Mouse (Mus musculus): ENCODE results near the gene Pla2g2f. TPM values are rescaled to one million over a fixed set of nuclear protein-coding genes. Genes with fewer than 3 reads are reported as not detected.

Gene Pla2g2f
- polyA plus RNA-seq, 1 experiment from 2014 or later = not detected

DNA sequence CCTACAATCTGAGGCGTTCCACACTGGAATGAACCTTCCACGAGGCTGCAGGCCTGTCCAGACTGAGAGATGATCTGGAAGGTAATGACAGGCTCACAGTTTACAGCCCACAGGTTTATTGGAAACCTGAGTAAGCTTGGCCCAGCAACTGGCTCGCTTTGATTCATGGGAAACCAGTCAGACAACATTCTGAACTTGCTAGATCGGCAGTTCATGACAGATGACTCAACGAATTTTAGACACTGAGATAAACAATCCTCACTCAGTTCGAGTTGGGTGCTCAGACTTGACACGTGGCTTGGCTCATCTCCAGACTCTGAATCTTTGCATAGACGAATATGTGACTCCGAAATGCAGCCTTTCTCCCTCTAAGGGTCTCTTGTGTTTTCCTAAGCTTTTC is 35.2 kb upstream of the Pla2g2f start:
- no peaks in the 10 kb centered on the region for H3K27me3 ChIP-seq
- H3K36me3 ChIP-seq (replicated peaks) = no peaks in the 10 kb centered on the region
- no peak overlapping the region for H3K4me2 ChIP-seq
- H3K4me1 ChIP-seq (replicated peaks) = no peaks in the 10 kb centered on the region
- no peak overlapping the region for H3K4me3 ChIP-seq (replicated peaks)
- ATAC-seq (ENCODE audit: insufficient read depth) = no peak
- 31% methylated on average over 9 of the region's 9 CpGs for WGBS (ENCODE audit: insufficient replicate concordance)
- no peak overlapping the region for H3K9ac ChIP-seq
- H3K27ac ChIP-seq (replicated peaks) = no peak overlapping the region
- H3K9me3 ChIP-seq (replicated peaks) = no peaks in the 10 kb centered on the region

DNA sequence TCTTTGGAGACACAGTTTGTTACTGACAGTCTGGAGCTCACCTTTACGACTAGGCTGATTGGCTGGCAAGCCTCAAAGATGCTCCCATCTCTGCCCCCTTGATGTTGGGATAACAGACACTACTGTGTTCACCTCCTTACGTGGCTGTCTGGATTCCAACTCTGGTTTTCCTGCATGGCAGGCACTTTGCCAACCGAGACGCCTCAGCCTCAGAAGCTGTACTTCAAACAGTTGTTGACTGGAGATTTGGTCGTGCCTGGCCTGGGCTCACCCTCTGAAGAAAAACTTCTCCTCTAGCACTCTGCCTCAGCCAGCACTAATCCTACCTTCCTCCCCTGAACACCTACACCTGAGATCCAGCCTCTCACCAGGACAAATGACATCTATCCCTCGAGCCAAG is 34.0 kb upstream of the Pla2g2f start:
- no peak overlapping the region for H3K4me3 ChIP-seq (replicated peaks)
- H3K27ac ChIP-seq (replicated peaks) = no peak overlapping the region
- no peaks in the 10 kb centered on the region for H3K4me1 ChIP-seq (replicated peaks)
- H3K27me3 ChIP-seq = no peaks in the 10 kb centered on the region
- H3K9ac ChIP-seq = no peak overlapping the region
- no peak for ATAC-seq (ENCODE audit: insufficient read depth)
- H3K9me3 ChIP-seq (replicated peaks) = no peaks in the 10 kb centered on the region
- 46% methylated on average over 6 of the region's 6 CpGs for WGBS (ENCODE audit: insufficient replicate concordance)
- no peaks in the 10 kb centered on the region for H3K36me3 ChIP-seq (replicated peaks)
- H3K4me2 ChIP-seq = no peak overlapping the region

DNA sequence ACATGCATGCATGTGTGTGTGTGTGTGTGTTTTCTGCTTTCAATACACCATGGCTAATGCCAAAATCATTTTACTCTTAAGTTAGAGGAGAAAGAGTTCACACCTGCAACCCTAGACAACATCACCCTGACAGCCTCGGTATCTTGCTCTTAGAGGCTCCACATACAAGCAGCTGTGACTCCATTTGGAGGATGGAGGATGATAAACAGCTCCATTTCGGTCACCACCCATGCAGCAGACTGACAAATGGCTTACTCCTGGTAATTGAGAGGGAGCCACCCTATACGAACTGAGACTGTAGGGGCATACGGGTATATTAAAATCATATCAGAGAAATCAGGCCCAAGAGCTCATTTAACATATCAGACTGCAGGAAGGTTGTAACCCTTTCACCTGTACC is 31.0 kb upstream of the Pla2g2f start:
- H3K27ac ChIP-seq (replicated peaks) = no peak overlapping the region
- no peak overlapping the region for H3K4me3 ChIP-seq (replicated peaks)
- H3K9ac ChIP-seq = no peak overlapping the region
- no peaks in the 10 kb centered on the region for H3K27me3 ChIP-seq
- ATAC-seq (ENCODE audit: insufficient read depth) = no peak
- 51% methylated on average over 4 of the region's 4 CpGs for WGBS (ENCODE audit: insufficient replicate concordance)
- no peaks in the 10 kb centered on the region for H3K36me3 ChIP-seq (replicated peaks)
- H3K9me3 ChIP-seq (replicated peaks) = no peaks in the 10 kb centered on the region
- no peaks in the 10 kb centered on the region for H3K4me1 ChIP-seq (replicated peaks)
- no peak overlapping the region for H3K4me2 ChIP-seq

DNA sequence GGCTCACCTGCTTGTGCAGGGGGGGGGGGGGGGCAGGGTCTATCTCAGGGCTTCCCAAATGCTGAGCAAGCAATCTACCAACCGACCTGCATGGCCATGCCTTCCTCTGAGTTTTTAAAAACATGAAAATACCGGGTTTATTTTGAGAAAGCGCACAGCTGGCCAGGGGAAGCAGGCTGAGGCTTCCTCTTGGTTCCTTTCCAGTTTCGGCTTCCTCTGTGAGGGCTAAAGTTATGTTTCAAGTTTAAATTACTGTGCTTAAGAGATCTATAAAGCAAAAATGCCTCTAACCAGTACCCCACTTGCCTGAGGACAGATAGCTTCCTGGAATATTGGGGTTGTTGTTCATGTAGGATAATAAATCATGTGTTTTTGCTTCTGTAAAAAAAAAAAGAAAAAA is 28.7 kb upstream of the Pla2g2f start:
- Histone ChIP-seq H3K4me1 (replicated peaks) (no peaks in the 10 kb centered on the region), H3K9ac (no peak overlapping the region), H3K9me3 (replicated peaks) (no peaks in the 10 kb centered on the region), H3K4me3 (replicated peaks) (no peak overlapping the region), H3K4me2 (no peak overlapping the region), H3K27ac (replicated peaks) (no peak overlapping the region), H3K36me3 (replicated peaks) (no peaks in the 10 kb centered on the region), H3K27me3 (no peaks in the 10 kb centered on the region)
- WGBS (ENCODE audit: insufficient replicate concordance) = 34% methylated on average over 4 of the region's 4 CpGs
- ATAC-seq (ENCODE audit: insufficient read depth) = no peak

DNA sequence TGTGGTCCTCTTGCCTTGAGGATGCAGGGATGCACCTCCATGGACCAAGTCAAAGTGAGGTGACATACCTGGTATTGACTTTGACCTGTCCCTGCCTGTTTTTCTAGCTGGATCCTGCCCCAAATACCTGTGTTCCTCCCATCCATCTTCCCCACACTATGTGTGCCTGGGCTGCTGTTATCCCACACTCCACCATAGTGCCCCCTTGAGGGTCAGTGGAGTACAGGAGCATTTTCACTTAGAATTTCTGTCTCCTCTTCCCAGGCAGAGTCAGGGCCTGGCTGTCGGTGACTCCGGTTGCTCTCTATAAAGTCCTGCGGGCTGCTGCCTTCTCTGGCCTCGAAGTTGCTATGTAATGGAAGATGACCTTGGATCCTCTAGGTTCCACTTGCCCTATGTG is 28.3 kb upstream of the Pla2g2f start:
- WGBS (ENCODE audit: insufficient replicate concordance) = 55% methylated on average over 4 of the region's 4 CpGs
- Histone ChIP-seq H3K36me3 (replicated peaks) (no peaks in the 10 kb centered on the region), H3K4me1 (replicated peaks) (no peaks in the 10 kb centered on the region), H3K9ac (no peak overlapping the region), H3K9me3 (replicated peaks) (no peaks in the 10 kb centered on the region), H3K4me3 (replicated peaks) (no peak overlapping the region), H3K4me2 (no peak overlapping the region), H3K27me3 (no peaks in the 10 kb centered on the region), H3K27ac (replicated peaks) (no peak overlapping the region)
- ATAC-seq (ENCODE audit: insufficient read depth) = no peak

DNA sequence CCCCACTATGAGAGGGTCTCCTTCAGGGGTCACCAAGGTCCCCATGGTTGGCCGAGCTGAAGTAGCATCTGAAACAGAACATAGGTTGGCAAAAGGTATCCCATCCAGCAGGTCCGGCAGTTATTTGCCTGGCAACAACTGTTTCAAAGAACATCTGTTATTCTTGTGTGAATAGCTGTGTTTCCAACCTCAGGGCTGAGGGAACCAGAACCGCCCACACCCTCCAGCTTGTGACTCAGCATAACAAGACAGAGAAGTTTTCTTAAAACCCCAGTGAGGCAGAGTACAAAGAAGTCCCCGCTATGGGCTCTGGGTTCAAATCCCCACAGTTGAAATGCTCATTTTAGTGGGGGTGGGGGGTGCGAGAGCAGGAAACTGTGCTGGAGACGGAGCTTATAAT is 24.7 kb upstream of the Pla2g2f start:
- no peaks in the 10 kb centered on the region for H3K36me3 ChIP-seq (replicated peaks)
- no peaks in the 10 kb centered on the region for H3K4me1 ChIP-seq (replicated peaks)
- H3K4me2 ChIP-seq = no peak overlapping the region
- H3K27ac ChIP-seq (replicated peaks) = no peak overlapping the region
- 0 out of 2 replicates have a peak, but pooled peaks cover 4% of the 10 kb centered on the region for H3K27me3 ChIP-seq
- H3K9me3 ChIP-seq (replicated peaks) = no peaks in the 10 kb centered on the region
- no peak for ATAC-seq (ENCODE audit: insufficient read depth)
- no peak overlapping the region for H3K4me3 ChIP-seq (replicated peaks)
- H3K9ac ChIP-seq = no peak overlapping the region
- 60% methylated on average over 6 of the region's 6 CpGs for WGBS (ENCODE audit: insufficient replicate concordance)

DNA sequence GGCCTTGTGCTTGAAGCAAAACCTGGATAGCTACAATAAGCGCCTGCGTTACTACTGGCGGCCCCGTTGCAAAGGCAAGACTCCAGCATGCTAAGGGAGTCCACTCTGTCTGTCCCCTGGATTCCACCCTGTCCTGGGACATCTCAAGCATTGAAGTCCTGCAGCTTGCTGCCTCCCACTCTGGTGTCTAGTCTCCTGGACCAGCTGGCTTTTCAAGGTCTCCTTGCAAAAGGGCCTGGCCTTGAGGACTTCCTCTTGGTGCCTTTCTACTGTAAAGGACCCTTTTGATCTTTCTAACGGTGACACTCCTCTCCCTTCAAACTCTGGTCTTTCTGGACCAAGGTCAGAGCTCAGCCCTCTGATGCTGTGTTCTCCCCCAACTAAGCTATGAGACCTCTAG is 22.9 kb upstream of the Pla2g2f start:
- ATAC-seq (ENCODE audit: insufficient read depth) = no peak
- Histone ChIP-seq H3K4me1 (replicated peaks) (no peaks in the 10 kb centered on the region), H3K9ac (no peak overlapping the region)

DNA sequence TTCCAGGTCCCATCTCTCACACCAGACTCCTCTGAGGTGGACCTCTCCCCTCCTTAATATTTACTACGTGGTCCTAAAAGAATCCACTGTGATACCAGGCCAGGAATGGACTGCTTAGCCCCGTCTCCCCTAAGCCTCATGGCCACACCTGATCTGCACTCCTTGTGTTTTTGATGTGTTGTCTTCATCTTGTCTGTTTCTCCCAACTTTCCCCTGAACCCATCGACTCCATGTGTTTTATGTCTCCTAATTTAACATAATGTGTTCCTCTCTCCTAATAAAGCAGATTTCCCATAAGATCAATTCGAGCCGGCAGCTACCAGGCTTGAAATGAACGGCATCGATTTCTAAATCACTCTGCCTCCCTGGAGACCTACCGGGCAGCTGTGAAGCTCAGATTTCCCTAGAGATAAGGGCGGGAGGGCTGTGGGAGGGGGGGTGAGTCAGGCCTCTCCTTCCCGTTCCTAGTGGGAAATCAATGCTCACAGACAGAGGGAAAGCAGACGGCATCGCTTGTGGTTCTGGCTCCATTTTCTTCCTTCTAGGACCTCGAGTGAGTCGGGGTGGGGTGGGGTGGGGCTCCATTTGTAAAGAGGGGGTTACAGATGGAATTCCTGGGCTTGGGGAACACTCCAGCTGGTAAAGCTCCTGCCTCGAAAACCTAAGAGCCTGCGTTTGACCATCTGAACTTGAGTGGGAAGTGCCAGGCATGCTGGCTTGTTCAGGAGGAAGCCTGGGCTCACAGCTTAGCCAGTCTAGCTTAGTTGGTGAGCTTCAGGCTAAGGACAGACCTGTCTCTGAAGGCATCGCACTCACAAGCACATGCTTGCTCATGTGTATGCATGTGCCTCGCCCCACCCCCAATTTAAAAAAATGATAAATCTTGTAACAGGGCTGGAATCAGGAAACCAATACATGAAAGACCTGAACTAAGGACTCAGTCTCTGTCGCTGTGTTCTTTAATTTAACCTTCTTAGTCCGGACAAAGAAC is 20.3 kb upstream of the Pla2g2f start:
- ATAC-seq (ENCODE audit: insufficient read depth) = no peak
- Histone ChIP-seq H3K9me3 (replicated peaks) (no peaks in the 10 kb centered on the region), H3K36me3 (replicated peaks) (no peaks in the 10 kb centered on the region), H3K9ac (no peak overlapping the region), H3K4me3 (replicated peaks) (no peak overlapping the region), H3K4me1 (replicated peaks) (no peaks in the 10 kb centered on the region), H3K27me3 (0 out of 2 replicates have a peak, but pooled peaks cover 4% of the 10 kb centered on the region), H3K4me2 (no peak overlapping the region), H3K27ac (replicated peaks) (no peak overlapping the region)
- WGBS (ENCODE audit: insufficient replicate concordance) = 28% methylated on average over 20 of the region's 20 CpGs

More for the DNA sequence above, 22.9 kb upstream of the Pla2g2f start:
- no peak overlapping the region for H3K4me2 ChIP-seq
- H3K4me3 ChIP-seq (replicated peaks) = no peak overlapping the region
- H3K36me3 ChIP-seq (replicated peaks) = no peaks in the 10 kb centered on the region
- 0 out of 2 replicates have a peak, but pooled peaks cover 4% of the 10 kb centered on the region for H3K27me3 ChIP-seq
- no peaks in the 10 kb centered on the region for H3K9me3 ChIP-seq (replicated peaks)
- WGBS (ENCODE audit: insufficient replicate concordance) = 69% methylated on average over 5 of the region's 5 CpGs
- H3K27ac ChIP-seq (replicated peaks) = no peak overlapping the region

DNA sequence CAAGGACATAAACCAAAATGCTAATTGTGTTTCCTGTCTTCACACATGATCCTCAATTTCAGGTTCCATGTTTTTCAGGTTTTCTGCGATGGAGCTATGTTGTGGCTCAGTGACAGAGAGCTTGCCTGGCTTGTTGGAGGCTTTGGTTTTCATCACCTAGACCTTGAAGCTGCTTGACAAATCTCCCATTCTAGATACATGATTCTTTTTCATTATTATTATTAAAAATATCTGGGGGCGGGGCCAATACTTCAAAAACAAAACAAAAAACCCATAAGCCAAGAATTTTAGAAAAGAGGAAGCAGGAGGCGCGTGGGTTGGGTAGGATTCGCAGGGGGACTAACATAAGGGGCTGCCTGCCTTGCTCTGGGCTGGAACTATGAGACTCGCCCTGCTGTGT is 18.0 kb upstream of the Pla2g2f start, which contains the start of gene Pla2g2d:
TSS of gene Pla2g2d (plus strand) at position 301 of the 400 bp plus-strand sequence.
- 50% methylated on average over 6 of the region's 6 CpGs for WGBS (ENCODE audit: insufficient replicate concordance)
- Histone ChIP-seq H3K27ac (replicated peaks) (no peak within 1 kb of the TSS), H3K9me3 (replicated peaks) (no peaks in the 10 kb centered on the region), H3K27me3 (0 out of 2 replicates have a peak, but pooled peaks cover 4% of the 10 kb centered on the region), H3K4me2 (no peak within 1 kb of the TSS), H3K4me1 (replicated peaks) (no peaks in the 10 kb centered on the region), H3K4me3 (replicated peaks) (no peak within 1 kb of the TSS), H3K9ac (no peak within 1 kb of the TSS), H3K36me3 (replicated peaks) (no peaks in the 10 kb centered on the region)
- ATAC-seq (ENCODE audit: insufficient read depth) = no peak

DNA sequence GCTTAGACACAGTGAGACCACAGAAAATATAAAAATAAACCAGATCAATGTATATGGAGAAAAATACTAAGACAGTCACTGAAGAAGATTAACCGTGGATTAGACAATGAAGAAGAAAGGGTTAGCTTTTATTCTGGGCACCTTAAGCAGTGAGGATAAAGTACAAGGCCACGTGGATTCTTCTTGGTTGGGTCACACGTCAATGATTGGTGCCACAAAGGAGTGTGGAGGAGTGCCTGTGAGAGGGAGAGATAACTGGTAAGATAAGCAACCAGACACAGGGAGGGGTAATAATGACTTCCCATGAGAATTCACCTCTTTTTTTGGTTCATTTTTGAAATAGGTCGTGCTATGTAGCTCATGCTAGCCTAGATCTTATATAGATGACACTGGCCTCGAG is 15.0 kb upstream of the Pla2g2f start:
- 58% methylated on average over 5 of the region's 5 CpGs for WGBS (ENCODE audit: insufficient replicate concordance)
- Histone ChIP-seq H3K4me1 (replicated peaks) (no peaks in the 10 kb centered on the region), H3K9me3 (replicated peaks) (no peaks in the 10 kb centered on the region), H3K27me3 (0 out of 2 replicates have a peak, but pooled peaks cover 3% of the 10 kb centered on the region), H3K4me2 (no peak overlapping the region), H3K4me3 (replicated peaks) (no peak overlapping the region), H3K9ac (no peak overlapping the region), H3K36me3 (replicated peaks) (no peaks in the 10 kb centered on the region), H3K27ac (replicated peaks) (no peak overlapping the region)
- ATAC-seq (ENCODE audit: insufficient read depth) = no peak

DNA sequence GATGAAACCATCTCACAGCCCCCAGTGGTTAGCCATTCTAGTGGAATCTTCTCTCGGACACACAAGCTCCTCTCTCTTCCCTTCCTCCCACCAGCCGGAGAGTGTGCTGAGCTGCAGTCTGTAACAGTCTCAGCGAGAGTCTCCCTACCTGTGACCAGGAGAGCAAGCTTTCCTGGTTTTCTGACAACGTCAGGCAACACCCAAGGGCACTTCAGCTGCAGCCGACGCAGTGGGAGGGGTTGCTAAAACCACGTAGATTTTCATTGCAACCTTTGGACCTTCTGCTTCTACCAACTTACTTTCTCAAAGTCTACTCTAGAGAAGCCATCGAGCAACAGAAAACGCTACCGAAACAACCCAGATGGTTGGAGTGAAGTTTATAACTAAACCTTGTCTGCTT is 14.5 kb upstream of the Pla2g2f start:
- Histone ChIP-seq H3K9me3 (replicated peaks) (no peaks in the 10 kb centered on the region), H3K36me3 (replicated peaks) (no peaks in the 10 kb centered on the region), H3K27ac (replicated peaks) (no peak overlapping the region), H3K4me2 (no peak overlapping the region), H3K9ac (no peak overlapping the region), H3K4me3 (replicated peaks) (no peak overlapping the region), H3K27me3 (no peaks in the 10 kb centered on the region), H3K4me1 (replicated peaks) (no peaks in the 10 kb centered on the region)
- no peak for ATAC-seq (ENCODE audit: insufficient read depth)
- 61% methylated on average over 10 of the region's 10 CpGs for WGBS (ENCODE audit: insufficient replicate concordance)
